Mouse (Mus musculus) liver, postnatal 0 days (tissue): Measurements from ENCODE around the gene Bbs1.

ENCODE experiments used
- CTCF ChIP-seq: sonication (generic); IDR thresholded peaks from 2 replicates; pipeline ENCODE4 v1.5.1; 2016; ENCODE audit warnings: antibody characterized with exemption, low read depth
- EP300 ChIP-seq: IDR thresholded peaks from 2 replicates; pipeline ENCODE4 v1.6.1; 2016; ENCODE audit warnings: antibody characterized with exemption, low read depth, mild to moderate bottlenecking

DNA sequence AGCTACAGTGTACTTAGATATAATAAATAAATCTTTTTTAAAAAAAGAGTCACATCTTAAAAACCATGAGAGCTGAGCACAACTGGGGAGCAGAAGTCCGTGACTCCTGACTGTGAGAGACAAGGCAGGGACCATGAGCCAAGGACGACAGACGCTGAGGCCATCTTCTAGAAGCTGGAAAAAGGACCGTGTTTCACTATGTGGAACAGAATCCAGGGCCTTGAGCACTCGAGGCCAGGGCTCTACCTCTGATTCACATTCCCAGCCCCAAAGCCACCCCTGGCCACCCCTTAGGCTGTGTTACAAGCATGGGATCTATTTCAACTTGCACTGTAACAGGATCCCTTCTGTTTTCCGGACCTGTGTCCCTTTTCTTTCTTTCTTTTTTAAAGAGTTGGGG, 13.2 kb upstream of the Bbs1 start:
- TF ChIP-seq EP300 (no peak), CTCF (no peak)
